ENCODE assay signal across 7 mouse cellular contexts in genomic region chrX:11494246-11494630, GRCm38 (mm10).
A peak's percentile ranks its signal among the peaks of the same experiment; 100 is the strongest.
DNase-seq lines count a peak whose midpoint lies in the region; ATAC-seq lines count a peak whose summit lies in the region.

No protein-coding gene starts in this region.

- H3K27ac ChIP-seq in heart, embryonic 11.5 days (ENCODE audit: low read depth, low read length): peak overlapping the region; percentile 71

- 0 out of 2 replicates have a peak overlapping the region, but pooled peaks have one; percentile 10 for H3K4me3 ChIP-seq in heart, embryonic 11.5 days (ENCODE audit: low read depth, low read length)

- no peak for ATAC-seq in heart, embryonic 11.5 days (replicated peaks; ENCODE audit: insufficient number of reproducible peaks, low FRiP score, low TSS enrichment)

- peak overlapping the region; percentile 62 for H3K9ac ChIP-seq in heart, embryonic 11.5 days (ENCODE audit: low read depth, low read length)

- H3K36me3 ChIP-seq in heart, embryonic 11.5 days (ENCODE audit: control insufficient read depth, insufficient read depth, low read length): no peaks in the 10 kb centered on the region

- no peaks in the 10 kb centered on the region for H3K9me3 ChIP-seq in heart, embryonic 11.5 days (replicated peaks; ENCODE audit: control insufficient read depth, low read length)

- H3K4me1 ChIP-seq in heart, embryonic 11.5 days (ENCODE audit: control insufficient read depth, insufficient read depth, low read length): no peaks in the 10 kb centered on the region

- H3K4me2 ChIP-seq in heart, embryonic 11.5 days: peak overlapping the region; percentile 59

- peak; percentile 25 for DNase-seq in right cerebral cortex, adult 18-20 months
- DNase-seq in right cerebral cortex, postnatal 4 days: no peak
- peak; percentile 52 for DNase-seq in kidney, postnatal 14 days
- DNase-seq in lung, postnatal 4 days: peak; percentile 20 to 34
- no peak for DNase-seq in embryo, embryonic 10 days (ENCODE audit: low spot score)
- no peak for DNase-seq in spleen, adult 18-20 months

- peaks cover 6% of the 10 kb centered on the region; the same call in 1 of the 2 replicates for H3K27me3 ChIP-seq in heart, embryonic 11.5 days (ENCODE audit: control insufficient read depth, insufficient read depth, low read length)

- WGBS in heart, embryonic 11.5 days (ENCODE audit: insufficient replicate concordance): 30% methylated on average over 12 of the region's 12 CpGs

Comparison
In these comparisons a context has a peak if more than half of its experiments do, and no peak if none do; other contexts are left out.
1. DNase-seq: peak in right cerebral cortex, adult 18-20 months (single experiment), kidney, postnatal 14 days (single experiment) and lung, postnatal 4 days (2 of 2); none in right cerebral cortex, postnatal 4 days (single experiment), embryo, embryonic 10 days (single experiment) and spleen, adult 18-20 months (0 of 2).